Mouse (Mus musculus) E14TG2a.4 (cell line): Measurements from ENCODE around the gene Fam228a.

Source experiments
- CTCF ChIP-seq: conservative IDR thresholded peaks from 2 replicates; pipeline ENCODE4 v1.5.1; 2014; ENCODE audit warnings: low read length
- NANOG ChIP-seq: IDR thresholded peaks from 2 replicates; pipeline ENCODE4 v1.6.1; 2014; ENCODE audit warnings: borderline replicate concordance, low read length, mixed read lengths

GRCm38 (mm10) chr12:4689341-4689740 is 48.9 kb downstream of the Fam228a start:
- TF ChIP-seq CTCF (no peak), NANOG (no peak)
